Comparison of ENCODE assay signal across 8 mouse cellular contexts in genomic region chr5:105443057-105443815, GRCm38 (mm10). TPM values are rescaled to one million over a fixed set of nuclear protein-coding genes. Genes with fewer than 3 reads are reported as not detected.
DNase-seq lines count a peak whose midpoint lies in the region; ATAC-seq lines count a peak whose summit lies in the region.

No protein-coding gene starts in this region.

- no peaks in the 10 kb centered on the region for H3K9me3 ChIP-seq in intestine, embryonic 14.5 days (ENCODE audit: control insufficient read depth, low read length)
- no peaks in the 10 kb centered on the region for H3K9me3 ChIP-seq in intestine, embryonic 15.5 days
- no peaks in the 10 kb centered on the region for H3K9me3 ChIP-seq in heart, embryonic 12.5 days (replicated peaks)
- no peaks in the 10 kb centered on the region for H3K9me3 ChIP-seq in liver, embryonic 15.5 days (replicated peaks)

- H3K36me3 ChIP-seq in intestine, embryonic 14.5 days (ENCODE audit: control insufficient read depth, insufficient read depth, low read length): no peaks in the 10 kb centered on the region
- no peaks in the 10 kb centered on the region for H3K36me3 ChIP-seq in intestine, embryonic 15.5 days
- H3K36me3 ChIP-seq in heart, embryonic 12.5 days: no peaks in the 10 kb centered on the region
- H3K36me3 ChIP-seq in liver, embryonic 15.5 days (replicated peaks): no peaks in the 10 kb centered on the region

- 43% methylated on average over 11 of the region's 11 CpGs for WGBS in intestine, embryonic 14.5 days
- WGBS in intestine, embryonic 15.5 days: 43% methylated on average over 11 of the region's 11 CpGs
- WGBS in heart, embryonic 12.5 days: 47% methylated on average over 11 of the region's 11 CpGs
- WGBS in liver, embryonic 15.5 days (ENCODE audit: insufficient replicate concordance): 19% methylated on average over 11 of the region's 11 CpGs

- H3K4me2 ChIP-seq in intestine, embryonic 14.5 days (ENCODE audit: low read length): no peak overlapping the region
- H3K4me2 ChIP-seq in intestine, embryonic 15.5 days (replicated peaks): no peak overlapping the region
- no peak overlapping the region for H3K4me2 ChIP-seq in heart, embryonic 12.5 days
- H3K4me2 ChIP-seq in liver, embryonic 15.5 days: 0 out of 2 replicates have a peak overlapping the region, but pooled peaks have one; percentile 15

- H3K4me1 ChIP-seq in intestine, embryonic 14.5 days (replicated peaks; ENCODE audit: control insufficient read depth, insufficient read depth, low read length): peaks cover 5% of the 10 kb centered on the region; the same call in 1 of the 2 replicates
- no peaks in the 10 kb centered on the region for H3K4me1 ChIP-seq in intestine, embryonic 15.5 days (replicated peaks)
- H3K4me1 ChIP-seq in heart, embryonic 12.5 days (replicated peaks): peaks cover 8% of the 10 kb centered on the region; the same call in 1 of the 2 replicates
- peaks cover 16% of the 10 kb centered on the region for H3K4me1 ChIP-seq in liver, embryonic 15.5 days (replicated peaks)

- H3K27me3 ChIP-seq in intestine, embryonic 14.5 days (replicated peaks; ENCODE audit: control insufficient read depth, insufficient read depth, low read length): no peaks in the 10 kb centered on the region
- no peaks in the 10 kb centered on the region for H3K27me3 ChIP-seq in intestine, embryonic 15.5 days (replicated peaks)
- no peaks in the 10 kb centered on the region for H3K27me3 ChIP-seq in heart, embryonic 12.5 days (replicated peaks)
- no peaks in the 10 kb centered on the region for H3K27me3 ChIP-seq in liver, embryonic 15.5 days

- no peak overlapping the region for H3K4me3 ChIP-seq in intestine, embryonic 14.5 days (ENCODE audit: low read depth, low read length)
- no peak overlapping the region for H3K4me3 ChIP-seq in intestine, embryonic 15.5 days (replicated peaks)
- no peak overlapping the region for H3K4me3 ChIP-seq in heart, embryonic 12.5 days
- H3K4me3 ChIP-seq in liver, embryonic 15.5 days (replicated peaks): no peak overlapping the region

- H3K27ac ChIP-seq in intestine, embryonic 14.5 days (ENCODE audit: low read depth): peak overlapping the region; percentile 48; the same call in 1 of the 2 replicates
- H3K27ac ChIP-seq in intestine, embryonic 15.5 days: no peak overlapping the region
- H3K27ac ChIP-seq in heart, embryonic 12.5 days (ENCODE audit: poor library complexity, severe bottlenecking): peak overlapping the region; percentile 49
- 0 out of 2 replicates have a peak overlapping the region, but pooled peaks have one; percentile 30 for H3K27ac ChIP-seq in liver, embryonic 15.5 days (replicated peaks)

- DNase-seq in intestine, embryonic 14.5 days (ENCODE audit: low spot score): no peak
- peak; percentile 14 to 20 for DNase-seq in spleen, postnatal 14 days (ENCODE audit: low spot score in 2 of 2)
- no peak for DNase-seq in gastrocnemius, postnatal 10 days
- DNase-seq in layer of hippocampus, adult 18-20 months (ENCODE audit: low spot score in 2 of 2): no peak
- DNase-seq in cerebellum, postnatal 36 days: no peak

- no peak for ATAC-seq in intestine, embryonic 14.5 days (replicated peaks; ENCODE audit: low FRiP score, low TSS enrichment, low read depth)
- ATAC-seq in intestine, embryonic 15.5 days: no peak
- ATAC-seq in heart, embryonic 12.5 days (ENCODE audit: insufficient number of reproducible peaks, low FRiP score): peak; percentile 69; the same call in 1 of the 2 replicates
- ATAC-seq in liver, embryonic 15.5 days (ENCODE audit: insufficient read depth): no peak

- H3K9ac ChIP-seq in intestine, embryonic 14.5 days (ENCODE audit: low read length): no peak overlapping the region
- no peak overlapping the region for H3K9ac ChIP-seq in intestine, embryonic 15.5 days
- no peak overlapping the region for H3K9ac ChIP-seq in heart, embryonic 12.5 days
- H3K9ac ChIP-seq in liver, embryonic 15.5 days: no peak overlapping the region

RNA-seq across cellular contexts. Expression of gene Lrrc8b, which starts 27.7 kb away (rescaled TPM):
- 10.5 and 11.5 TPM in 2 replicates for polyA plus RNA-seq in intestine, embryonic 14.5 days (2014; fragmentation: Nextera tagmentation; extraction: Ambion mirVana)
- polyA plus RNA-seq in intestine, embryonic 15.5 days (2015; fragmentation: Nextera tagmentation; extraction: Ambion mirVana): 5.8 and 6.3 TPM in 2 replicates
- 6.1 and 6.5 TPM in 2 replicates for polyA plus RNA-seq in heart, embryonic 12.5 days (2016; fragmentation: Nextera tagmentation; extraction: Ambion mirVana)
- 2.6 and 2.8 TPM in 2 replicates for polyA plus RNA-seq in liver, embryonic 15.5 days (2015; fragmentation: Nextera tagmentation; extraction: Ambion mirVana)
- 1 to 10 TPM; 6.9 to 7.0 TPM for total RNA-seq in gastrocnemius, postnatal 10 days (2021)
- 10 to 100 TPM; 56.7 to 57.8 TPM for total RNA-seq in layer of hippocampus, adult 18-20 months (2021)

Comparison
In these comparisons a context has a peak if more than half of its experiments do, and no peak if none do; other contexts are left out.
1. DNase-seq: peak in spleen, postnatal 14 days (2 of 2); none in intestine, embryonic 14.5 days (single experiment), gastrocnemius, postnatal 10 days (single experiment), layer of hippocampus, adult 18-20 months (0 of 2) and cerebellum, postnatal 36 days (0 of 2).